Mouse (Mus musculus): ENCODE measurements at regions not wholly inside any gene's neighbourhood (a gene's known extent, or its start where the extent isn't known, plus 50 kb on each side); places are given as distances from the start of the nearest gene placed in this dataset.

DNA sequence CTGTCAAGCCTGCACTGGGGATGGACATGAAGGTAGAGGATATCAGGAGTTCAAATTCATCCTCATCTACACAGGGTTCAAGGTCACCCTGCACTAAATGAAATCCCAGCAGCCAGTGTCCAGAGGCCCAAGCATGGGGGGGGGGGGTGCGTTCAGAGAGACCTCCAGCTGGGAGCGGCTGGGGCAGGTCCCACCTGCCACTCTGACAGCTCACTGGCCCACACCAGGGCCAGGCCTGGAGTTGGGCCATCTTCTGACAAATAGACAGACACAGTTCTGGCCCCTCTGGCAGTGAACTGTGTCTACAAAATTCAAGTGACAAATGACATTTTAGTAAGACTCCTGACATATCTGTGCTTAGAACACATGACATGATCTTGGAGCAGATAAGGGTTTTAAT, 86.8 kb downstream of the Cstad start:
- DNase-seq (ENCODE audit: low spot score) (no peak), ATAC-seq (ENCODE audit: insufficient number of reproducible peaks, low FRiP score, low TSS enrichment, low read depth) (no peak)
- no peak overlapping the region for H3K4me2 ChIP-seq (ENCODE audit: low read depth, severe bottlenecking)
- H3K9ac ChIP-seq (ENCODE audit: low read length), result no peak overlapping the region
- no peak overlapping the region for H3K4me3 ChIP-seq (ENCODE audit: low read depth, low read length)
- H3K9me3 ChIP-seq (ENCODE audit: control insufficient read depth, low read length), result no peaks in the 10 kb centered on the region
- no peaks in the 10 kb centered on the region for H3K36me3 ChIP-seq (ENCODE audit: control insufficient read depth, insufficient read depth, low read length)
- no peaks in the 10 kb centered on the region for H3K27me3 ChIP-seq (ENCODE audit: control insufficient read depth, insufficient read depth, low read length)
- no peak overlapping the region for H3K27ac ChIP-seq (replicated peaks; ENCODE audit: low read depth, low read length)
- H3K4me1 ChIP-seq (ENCODE audit: control insufficient read depth, insufficient read depth, low read length), result peaks cover 16% of the 10 kb centered on the region
- WGBS, result 78% methylated on average over 1 of the region's 2 CpGs

DNA sequence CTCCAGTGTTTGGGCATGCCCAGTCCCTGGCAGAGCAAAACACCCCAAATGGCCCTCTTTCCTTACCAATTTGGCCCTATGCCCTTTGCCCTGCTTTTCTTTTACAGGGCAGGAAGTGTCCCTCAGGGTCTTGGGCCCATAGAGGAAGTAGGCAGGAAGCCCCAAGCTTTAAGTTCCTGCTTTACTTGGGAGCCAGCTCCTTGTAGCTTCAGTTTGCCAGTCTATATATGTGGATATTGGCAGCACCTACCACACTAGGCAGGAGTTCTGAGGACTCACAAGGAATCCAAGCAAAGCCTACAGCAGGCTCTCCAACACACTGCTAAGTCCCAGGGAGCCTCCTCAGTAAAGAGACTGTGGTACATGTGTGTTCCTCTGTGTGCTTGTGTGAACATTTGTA, 84.2 kb downstream of the Cstad start:
- Histone ChIP-seq H3K27me3 (ENCODE audit: control insufficient read depth, insufficient read depth, low read length) (no peaks in the 10 kb centered on the region), H3K4me3 (ENCODE audit: low read depth, low read length) (no peak overlapping the region), H3K36me3 (ENCODE audit: control insufficient read depth, insufficient read depth, low read length) (no peaks in the 10 kb centered on the region), H3K9me3 (ENCODE audit: control insufficient read depth, low read length) (no peaks in the 10 kb centered on the region), H3K4me2 (ENCODE audit: low read depth, severe bottlenecking) (no peak overlapping the region), H3K9ac (ENCODE audit: low read length) (no peak overlapping the region), H3K27ac (replicated peaks; ENCODE audit: low read depth, low read length) (no peak overlapping the region), H3K4me1 (ENCODE audit: control insufficient read depth, insufficient read depth, low read length) (peaks cover 14% of the 10 kb centered on the region)
- DNase-seq (ENCODE audit: low spot score) (no peak), ATAC-seq (ENCODE audit: insufficient number of reproducible peaks, low FRiP score, low TSS enrichment, low read depth) (no peak)

DNA sequence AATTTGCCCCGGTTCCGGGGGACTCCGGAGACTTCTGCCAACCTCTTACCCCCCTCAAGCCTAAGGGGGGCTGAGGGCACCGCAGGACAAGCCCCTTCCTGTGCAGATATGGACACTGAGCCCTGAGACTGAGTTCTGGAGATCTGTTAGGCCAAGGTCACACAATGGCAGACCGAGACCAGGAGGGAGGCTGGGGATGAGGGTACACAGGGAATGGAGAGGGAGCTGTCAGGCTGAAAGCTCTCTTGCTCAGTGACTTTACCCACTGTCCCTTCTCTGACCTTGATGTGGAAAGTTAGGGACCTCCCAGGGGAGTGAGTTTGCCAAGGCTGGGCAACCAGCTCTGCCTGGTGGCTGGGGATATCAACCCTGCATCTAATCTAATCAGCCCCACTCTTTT, 82.7 kb downstream of the Cstad start:
- Histone ChIP-seq H3K4me1 (ENCODE audit: control insufficient read depth, insufficient read depth, low read length) (peaks cover 14% of the 10 kb centered on the region), H3K4me3 (ENCODE audit: low read depth, low read length) (peak overlapping the region; percentile 35), H3K27ac (replicated peaks; ENCODE audit: low read depth, low read length) (no peak overlapping the region; the same call in 1 of the 2 replicates), H3K9ac (ENCODE audit: low read length) (peak overlapping the region; percentile 70), H3K9me3 (ENCODE audit: control insufficient read depth, low read length) (no peaks in the 10 kb centered on the region), H3K4me2 (ENCODE audit: low read depth, severe bottlenecking) (peak overlapping the region; percentile 84), H3K27me3 (ENCODE audit: control insufficient read depth, insufficient read depth, low read length) (no peaks in the 10 kb centered on the region), H3K36me3 (ENCODE audit: control insufficient read depth, insufficient read depth, low read length) (no peaks in the 10 kb centered on the region)
- 10% methylated on average over 5 of the region's 5 CpGs for WGBS
- ATAC-seq (ENCODE audit: insufficient number of reproducible peaks, low FRiP score, low TSS enrichment, low read depth) (no peak), DNase-seq (ENCODE audit: low spot score) (no peak)

DNA sequence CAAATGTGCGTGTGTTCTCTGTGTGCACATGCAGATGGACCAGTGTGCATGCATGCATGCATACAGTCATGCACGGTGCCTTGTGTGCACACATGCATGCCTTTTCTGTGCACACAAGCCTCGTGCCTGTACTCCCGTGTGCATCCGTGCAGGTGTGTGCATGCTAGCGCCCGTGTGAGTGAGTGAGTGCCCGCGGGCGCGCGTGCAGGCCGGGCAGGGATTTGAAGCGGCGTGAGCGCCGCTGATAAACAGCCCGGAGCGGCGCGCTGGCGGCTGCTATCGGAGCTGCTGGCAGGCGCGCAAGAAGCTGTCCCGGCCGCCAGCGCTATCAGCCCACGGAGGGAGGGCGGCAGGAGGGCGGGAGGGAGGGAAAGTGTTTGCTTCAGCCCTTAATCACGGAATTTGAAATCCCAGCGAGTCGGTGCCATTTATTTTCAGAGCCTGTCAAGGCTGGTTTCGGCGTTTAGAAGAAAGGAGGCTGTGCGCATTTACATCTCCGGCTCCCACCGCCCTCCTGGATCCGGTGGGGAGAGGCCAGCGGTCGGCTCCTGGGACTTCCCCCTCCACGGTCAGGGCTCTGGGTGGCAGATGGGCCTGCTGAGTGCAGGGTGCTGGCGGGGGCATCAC, 82.1 kb downstream of the Cstad start:
- DNase-seq (ENCODE audit: low spot score) (peak; percentile 73), ATAC-seq (ENCODE audit: insufficient number of reproducible peaks, low FRiP score, low TSS enrichment, low read depth) (0 out of 2 replicates have a peak, but pooled peaks have one; percentile 47)
- H3K27ac ChIP-seq (replicated peaks; ENCODE audit: low read depth, low read length), result peak overlapping the region; percentile 21; the same call in 1 of the 2 replicates
- under 1% methylated on average over 44 of the region's 44 CpGs for WGBS
- peak overlapping the region; percentile 35 for H3K4me3 ChIP-seq (ENCODE audit: low read depth, low read length)
- peak overlapping the region; percentile 84 for H3K4me2 ChIP-seq (ENCODE audit: low read depth, severe bottlenecking)
- H3K36me3 ChIP-seq (ENCODE audit: control insufficient read depth, insufficient read depth, low read length), result no peaks in the 10 kb centered on the region
- no peaks in the 10 kb centered on the region for H3K9me3 ChIP-seq (ENCODE audit: control insufficient read depth, low read length)
- no peaks in the 10 kb centered on the region for H3K27me3 ChIP-seq (ENCODE audit: control insufficient read depth, insufficient read depth, low read length)
- H3K9ac ChIP-seq (ENCODE audit: low read length), result peak overlapping the region; percentile 70
- H3K4me1 ChIP-seq (ENCODE audit: control insufficient read depth, insufficient read depth, low read length), result peaks cover 14% of the 10 kb centered on the region

DNA sequence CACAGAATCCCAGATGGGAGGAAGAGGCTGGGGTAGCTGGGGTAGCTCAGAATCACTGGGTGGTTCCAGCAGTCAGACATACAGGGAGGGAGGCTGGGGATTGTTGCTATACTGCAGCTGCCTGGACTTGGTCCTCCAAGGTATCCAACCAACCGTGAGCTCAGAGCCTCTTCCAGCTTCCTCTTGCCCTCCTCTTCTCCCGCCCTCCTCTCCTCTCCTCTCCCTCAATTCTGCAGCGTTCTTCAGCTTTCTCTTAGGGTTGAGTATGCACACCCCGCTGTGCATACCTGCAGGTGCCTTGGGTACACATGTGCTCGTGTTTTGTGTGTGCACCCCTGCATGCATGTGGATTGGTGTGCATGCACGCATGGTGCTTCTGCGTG, 81.6 kb downstream of the Cstad start:
- Histone ChIP-seq H3K4me1 (ENCODE audit: control insufficient read depth, insufficient read depth, low read length) (peaks cover 14% of the 10 kb centered on the region), H3K36me3 (ENCODE audit: control insufficient read depth, insufficient read depth, low read length) (no peaks in the 10 kb centered on the region), H3K27ac (replicated peaks; ENCODE audit: low read depth, low read length) (0 out of 2 replicates have a peak overlapping the region, but pooled peaks have one; percentile 21), H3K4me2 (ENCODE audit: low read depth, severe bottlenecking) (peak overlapping the region; percentile 84), H3K9ac (ENCODE audit: low read length) (peak overlapping the region; percentile 70), H3K4me3 (ENCODE audit: low read depth, low read length) (peak overlapping the region; percentile 35), H3K27me3 (ENCODE audit: control insufficient read depth, insufficient read depth, low read length) (no peaks in the 10 kb centered on the region), H3K9me3 (ENCODE audit: control insufficient read depth, low read length) (no peaks in the 10 kb centered on the region)
- DNase-seq (ENCODE audit: low spot score) (no peak), ATAC-seq (ENCODE audit: insufficient number of reproducible peaks, low FRiP score, low TSS enrichment, low read depth) (no peak)
- WGBS, result 3% methylated on average over 7 of the region's 7 CpGs

DNA sequence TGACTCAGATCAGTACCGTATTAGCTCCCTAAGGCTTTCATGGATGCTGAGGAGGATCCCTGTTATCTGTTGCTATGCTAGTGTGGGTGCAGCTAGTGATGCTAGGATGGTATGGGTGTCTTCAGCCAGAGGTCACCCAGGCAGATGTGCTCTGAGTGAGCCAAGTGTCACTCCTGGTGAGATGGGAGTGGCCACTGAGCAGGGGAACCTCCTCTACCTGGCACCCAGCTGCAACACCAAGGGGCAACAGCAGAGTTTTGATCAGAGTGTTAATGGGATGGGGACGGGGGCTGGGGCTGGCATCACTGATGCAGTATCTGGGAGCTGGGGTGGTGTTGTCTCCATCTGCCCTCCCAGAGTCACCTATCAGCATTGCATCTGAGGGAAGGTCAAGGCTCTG, 81.0 kb downstream of the Cstad start:
- H3K9me3 ChIP-seq (ENCODE audit: control insufficient read depth, low read length), result no peaks in the 10 kb centered on the region
- ATAC-seq (ENCODE audit: insufficient number of reproducible peaks, low FRiP score, low TSS enrichment, low read depth), result no peak
- H3K9ac ChIP-seq (ENCODE audit: low read length), result no peak overlapping the region
- H3K36me3 ChIP-seq (ENCODE audit: control insufficient read depth, insufficient read depth, low read length), result no peaks in the 10 kb centered on the region
- H3K27ac ChIP-seq (replicated peaks; ENCODE audit: low read depth, low read length), result no peak overlapping the region
- H3K4me1 ChIP-seq (ENCODE audit: control insufficient read depth, insufficient read depth, low read length), result peaks cover 14% of the 10 kb centered on the region
- WGBS, result 67% methylated on average over 2 of the region's 2 CpGs
- DNase-seq (ENCODE audit: low spot score), result no peak
- H3K27me3 ChIP-seq (ENCODE audit: control insufficient read depth, insufficient read depth, low read length), result no peaks in the 10 kb centered on the region
- H3K4me3 ChIP-seq (ENCODE audit: low read depth, low read length), result no peak overlapping the region
- H3K4me2 ChIP-seq (ENCODE audit: low read depth, severe bottlenecking), result no peak overlapping the region; the same call in 1 of the 2 replicates

DNA sequence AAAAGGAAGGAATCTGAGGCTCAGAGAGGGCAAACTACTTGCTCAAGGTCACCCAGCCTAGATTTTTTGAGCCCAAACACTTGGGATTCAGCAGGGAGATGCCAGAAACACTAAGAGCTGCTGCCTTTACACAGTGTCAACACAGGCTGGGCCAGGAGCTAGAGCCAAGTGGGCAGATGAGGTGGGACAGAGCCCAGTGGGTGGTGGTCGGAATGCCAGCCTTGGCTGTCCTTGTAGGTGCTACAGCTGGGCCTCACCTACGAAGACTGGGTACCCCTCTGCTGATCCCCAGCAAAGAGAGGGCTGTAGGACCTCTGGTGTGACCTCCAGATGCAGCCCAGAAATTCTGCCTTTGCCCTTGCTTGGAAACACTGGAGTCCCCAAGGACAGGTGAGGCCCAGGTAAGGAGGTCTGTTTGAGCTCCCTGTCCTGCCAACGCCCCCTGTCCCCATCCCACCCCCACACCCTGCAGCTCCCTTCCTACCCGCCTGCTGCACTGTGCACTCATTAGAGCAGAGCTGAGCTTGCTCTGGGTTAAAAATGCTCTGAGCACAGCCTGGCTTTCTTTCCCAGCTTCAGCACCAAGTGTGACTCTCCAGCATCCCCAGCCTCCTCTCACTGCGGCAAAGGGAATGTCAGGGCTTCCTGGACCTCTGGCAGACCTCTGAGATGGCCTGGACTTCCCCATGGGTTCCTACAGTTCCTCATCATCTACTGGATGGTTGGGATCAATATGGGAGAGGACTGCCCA, 76.2 kb downstream of the Cstad start:
- H3K27ac ChIP-seq (replicated peaks; ENCODE audit: low read depth, low read length), result no peak overlapping the region

DNA sequence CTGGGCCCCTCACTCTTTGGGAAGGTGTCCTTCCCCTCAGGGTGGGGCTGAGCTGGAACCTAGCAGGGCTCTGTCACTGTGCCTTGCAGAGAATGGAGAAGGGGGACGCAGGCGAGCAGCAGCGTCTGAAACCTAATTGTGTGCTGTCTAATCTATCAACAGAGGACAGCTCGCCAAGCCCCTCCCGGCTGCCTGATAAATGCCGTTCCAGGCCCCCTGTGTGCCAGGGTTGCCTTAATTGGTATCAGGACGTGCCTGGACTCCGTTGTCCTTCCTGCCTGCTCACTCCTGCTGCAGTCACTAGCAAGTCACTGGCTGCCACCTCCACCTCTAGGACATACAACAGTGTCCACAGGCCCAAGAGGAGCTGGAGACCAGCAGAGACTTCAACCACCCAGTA, 72.6 kb downstream of the Cstad start:
- H3K36me3 ChIP-seq (ENCODE audit: control insufficient read depth, insufficient read depth, low read length), result no peaks in the 10 kb centered on the region
- no peak overlapping the region for H3K9ac ChIP-seq (ENCODE audit: low read length)
- H3K4me1 ChIP-seq (ENCODE audit: control insufficient read depth, insufficient read depth, low read length), result peaks cover 11% of the 10 kb centered on the region
- no peak overlapping the region for H3K27ac ChIP-seq (replicated peaks; ENCODE audit: low read depth, low read length)
- no peaks in the 10 kb centered on the region for H3K27me3 ChIP-seq (ENCODE audit: control insufficient read depth, insufficient read depth, low read length)
- no peak overlapping the region for H3K4me3 ChIP-seq (ENCODE audit: low read depth, low read length)
- 3% methylated on average over 8 of the region's 8 CpGs for WGBS
- H3K4me2 ChIP-seq (ENCODE audit: low read depth, severe bottlenecking), result no peak overlapping the region
- H3K9me3 ChIP-seq (ENCODE audit: control insufficient read depth, low read length), result no peaks in the 10 kb centered on the region
- ATAC-seq (ENCODE audit: insufficient number of reproducible peaks, low FRiP score, low TSS enrichment, low read depth) (no peak), DNase-seq (ENCODE audit: low spot score) (no peak)

More for the DNA sequence above, 76.2 kb downstream of the Cstad start:
- Histone ChIP-seq H3K9me3 (ENCODE audit: control insufficient read depth, low read length) (no peaks in the 10 kb centered on the region), H3K4me1 (ENCODE audit: control insufficient read depth, insufficient read depth, low read length) (peaks cover 11% of the 10 kb centered on the region), H3K9ac (ENCODE audit: low read length) (no peak overlapping the region; the same call in 1 of the 2 replicates), H3K27me3 (ENCODE audit: control insufficient read depth, insufficient read depth, low read length) (no peaks in the 10 kb centered on the region), H3K4me3 (ENCODE audit: low read depth, low read length) (no peak overlapping the region), H3K36me3 (ENCODE audit: control insufficient read depth, insufficient read depth, low read length) (no peaks in the 10 kb centered on the region), H3K4me2 (ENCODE audit: low read depth, severe bottlenecking) (no peak overlapping the region)
- ATAC-seq (ENCODE audit: insufficient number of reproducible peaks, low FRiP score, low TSS enrichment, low read depth) (no peak), DNase-seq (ENCODE audit: low spot score) (no peak)
- 68% methylated on average over 5 of the region's 5 CpGs for WGBS
